Mouse (Mus musculus) liver (tissue): Measurements from ENCODE around the gene Hist1h4h.
"Not testable (repeated sequence)": the region's sequence is repeated elsewhere in the genome, so short reads cannot be mapped to it uniquely, and the experiment has no call there.

Experiments used
- DNase-seq: peaks from one replicate; pipeline ENCODE4 v3.0.0-alpha.2; 2020; ENCODE audit warnings: mixed read lengths

Gene Hist1h4h

DNA sequence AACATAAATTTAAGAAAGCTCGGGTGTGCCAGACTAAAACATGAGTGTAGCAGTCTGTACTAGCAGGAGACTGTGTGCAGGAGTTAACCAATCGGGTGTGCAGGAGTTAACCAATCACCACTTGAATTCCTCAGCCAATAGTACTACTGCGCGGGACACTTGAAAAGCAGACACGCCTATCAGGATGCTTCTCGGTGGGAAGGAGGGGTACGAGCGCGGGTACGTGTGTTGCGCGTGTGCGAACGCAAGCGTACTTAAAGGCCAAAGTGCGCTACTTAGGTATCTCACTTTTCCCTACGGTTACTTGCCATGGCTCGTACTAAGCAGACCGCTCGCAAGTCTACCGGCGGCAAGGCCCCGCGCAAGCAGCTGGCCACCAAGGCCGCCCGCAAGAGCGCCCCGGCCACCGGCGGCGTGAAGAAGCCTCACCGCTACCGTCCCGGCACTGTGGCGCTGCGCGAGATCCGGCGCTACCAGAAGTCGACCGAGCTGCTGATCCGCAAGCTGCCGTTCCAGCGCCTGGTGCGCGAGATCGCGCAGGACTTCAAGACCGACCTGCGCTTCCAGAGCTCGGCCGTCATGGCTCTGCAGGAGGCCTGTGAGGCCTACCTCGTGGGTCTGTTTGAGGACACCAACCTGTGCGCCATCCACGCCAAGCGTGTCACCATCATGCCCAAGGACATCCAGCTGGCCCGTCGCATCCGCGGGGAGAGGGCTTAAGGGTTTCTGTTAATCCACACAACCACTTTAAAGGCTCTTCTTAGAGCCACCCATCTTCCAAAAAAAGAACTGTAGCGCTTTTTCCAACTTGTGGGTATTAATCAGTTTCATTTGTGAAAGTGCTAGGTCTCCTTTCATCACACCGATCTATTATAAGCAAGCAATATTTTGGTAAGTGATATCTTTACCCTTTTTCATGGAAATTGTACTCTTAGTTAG, 4.6 kb downstream of the Hist1h4h start, which contains the start of gene Hist1h3g:
Hist1h3g (plus strand) TSS at position 286 of the 939 bp plus-strand sequence.
- peak; percentile 93 for DNase-seq

DNA sequence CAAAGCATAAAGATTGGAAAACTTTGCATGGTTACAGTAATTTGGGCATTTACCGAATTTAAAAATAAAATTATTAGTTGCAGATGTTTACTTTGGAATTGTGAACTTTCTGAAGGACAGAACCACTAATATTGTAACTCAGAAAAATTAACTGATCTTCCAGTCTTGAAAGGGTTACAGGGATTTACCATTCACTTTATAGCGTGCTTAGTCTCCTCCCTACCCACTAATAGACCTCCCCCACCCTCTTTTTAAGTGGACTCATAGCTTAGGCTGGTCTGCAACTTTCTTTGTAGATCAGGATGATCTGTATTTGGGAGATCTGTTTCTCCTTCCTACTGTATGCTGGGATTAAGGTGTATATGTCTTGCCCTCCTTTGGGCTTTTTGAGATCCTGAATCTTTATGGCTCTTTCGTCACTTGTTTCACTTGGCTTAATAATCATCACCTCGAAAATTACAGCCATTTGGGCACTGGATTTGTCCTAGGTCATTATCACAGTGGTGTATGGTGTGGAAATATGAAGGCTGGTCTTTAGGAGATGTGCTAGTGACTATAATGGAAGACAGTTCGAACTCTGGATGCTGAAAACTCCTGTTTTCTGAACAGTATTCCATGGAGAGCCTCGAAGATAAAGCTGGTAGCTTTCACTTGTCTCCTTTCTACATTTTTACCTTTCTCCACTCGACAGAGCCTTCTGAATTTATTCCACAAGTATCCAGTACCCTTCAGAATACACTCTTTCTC, 5.4 kb downstream of the Hist1h4h start:
- DNase-seq = no peak

DNA sequence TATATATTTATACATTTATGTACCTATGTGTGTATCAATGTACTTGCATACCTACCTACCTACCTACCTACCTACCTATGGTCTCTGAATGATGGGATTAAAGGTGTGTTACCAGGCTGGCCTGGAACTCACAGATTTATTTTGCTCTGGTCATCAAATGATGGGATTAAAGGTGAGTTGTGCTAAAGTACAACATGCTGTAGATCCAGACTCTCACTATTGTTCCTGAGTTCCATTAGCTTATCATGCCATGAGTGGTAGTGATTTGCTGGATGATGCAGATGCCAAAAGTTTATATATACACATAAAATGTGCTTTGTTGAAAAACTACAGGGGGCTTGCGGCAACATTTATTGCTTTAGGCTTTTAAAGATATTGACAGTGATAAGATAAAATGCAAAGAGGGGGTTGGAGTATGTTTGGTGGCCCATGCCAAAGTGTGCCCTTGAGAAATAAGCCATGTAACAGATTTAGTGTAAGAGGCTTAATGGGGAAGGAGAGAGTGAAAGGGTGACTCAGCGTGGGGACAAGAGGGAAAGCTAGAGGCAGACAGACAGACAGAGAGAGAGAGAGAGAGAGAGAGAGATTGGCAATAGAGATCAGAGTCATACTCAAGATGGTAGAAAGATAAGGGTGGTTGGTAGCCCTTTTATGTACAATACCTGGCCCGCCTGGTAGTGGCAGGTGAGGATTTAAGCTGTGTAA, 6.3 kb downstream of the Hist1h4h start:
- no peak for DNase-seq

DNA sequence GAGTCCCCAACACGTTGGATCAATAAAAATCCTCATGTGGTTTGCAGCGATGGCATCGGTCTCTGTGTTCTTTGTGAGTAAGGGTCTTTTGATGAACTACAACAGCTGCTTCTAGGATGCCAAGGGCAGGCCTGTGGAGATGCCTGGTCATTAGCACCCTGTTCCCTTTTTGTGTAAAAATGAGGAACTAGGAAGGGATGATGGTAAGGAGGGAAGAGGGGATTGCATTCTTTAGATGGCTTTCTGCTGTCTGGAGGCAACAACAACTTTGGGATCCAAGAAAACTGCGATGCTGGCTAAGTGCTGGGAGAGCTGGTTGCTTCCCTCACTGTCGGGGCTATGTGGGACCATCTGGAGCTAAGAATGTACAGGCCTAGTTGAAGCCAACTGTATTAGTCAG, 7.4 kb downstream of the Hist1h4h start:
- no peak for DNase-seq

- DNase-seq = not testable (repeated sequence)
These were observed 9.0 kb downstream of the Hist1h4h start for GRCm38 (mm10) chr13:23539821-23540220.

DNA sequence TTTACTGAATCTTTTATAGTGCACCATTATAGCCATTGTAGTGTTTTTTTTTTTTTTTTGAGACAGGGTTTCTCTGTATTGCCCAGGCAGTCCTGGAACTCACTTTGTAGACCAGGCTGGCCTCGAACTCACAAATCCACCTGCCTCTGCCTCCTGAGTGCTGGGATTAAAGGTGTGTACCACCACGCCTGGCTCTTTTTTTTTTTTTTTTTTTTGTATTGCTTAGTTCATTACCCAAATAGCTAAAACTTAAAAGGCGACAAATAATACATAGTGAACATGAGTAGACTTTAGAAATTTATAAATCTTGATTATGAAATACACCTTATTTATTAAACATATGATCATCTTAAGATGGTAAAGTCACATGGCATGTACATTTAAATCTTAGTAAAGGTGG, 10.6 kb downstream of the Hist1h4h start:
- no peak for DNase-seq

DNA sequence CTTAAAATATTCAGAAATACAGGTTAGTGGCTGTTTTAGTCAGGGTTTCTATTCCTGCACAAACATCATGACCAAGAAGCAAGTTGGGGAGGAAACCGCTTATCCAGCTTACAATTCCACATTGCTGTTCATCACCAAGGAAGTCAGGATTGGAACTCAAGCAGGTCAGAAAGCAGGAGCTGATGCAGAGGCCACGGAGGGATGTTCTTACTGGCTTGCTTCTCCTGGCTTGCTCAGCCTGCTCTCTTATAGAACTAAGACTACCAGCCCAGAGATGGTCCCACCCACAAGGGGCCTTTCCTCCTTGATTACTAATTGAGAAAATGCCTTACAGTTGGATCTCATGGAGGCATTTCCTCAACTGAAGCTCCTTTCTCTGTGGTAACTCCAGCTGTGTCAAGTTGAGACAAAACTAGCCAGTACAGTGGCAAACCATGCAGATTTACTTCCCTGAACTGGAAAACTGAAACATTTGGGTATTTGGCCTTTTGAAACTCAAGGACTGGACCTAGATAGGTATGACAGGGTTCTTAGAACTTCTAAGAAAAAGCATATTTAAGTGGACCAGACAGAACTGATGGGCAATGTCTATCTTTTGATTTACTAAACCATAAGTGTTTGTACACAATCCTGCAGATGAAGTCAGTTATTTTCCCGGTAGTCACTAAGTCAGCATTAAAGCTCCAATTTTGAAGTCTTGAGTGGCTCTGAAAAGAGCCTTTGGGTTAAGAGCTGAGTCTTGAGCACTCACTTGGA, 11.6 kb downstream of the Hist1h4h start:
- not testable (repeated sequence) for DNase-seq

DNA sequence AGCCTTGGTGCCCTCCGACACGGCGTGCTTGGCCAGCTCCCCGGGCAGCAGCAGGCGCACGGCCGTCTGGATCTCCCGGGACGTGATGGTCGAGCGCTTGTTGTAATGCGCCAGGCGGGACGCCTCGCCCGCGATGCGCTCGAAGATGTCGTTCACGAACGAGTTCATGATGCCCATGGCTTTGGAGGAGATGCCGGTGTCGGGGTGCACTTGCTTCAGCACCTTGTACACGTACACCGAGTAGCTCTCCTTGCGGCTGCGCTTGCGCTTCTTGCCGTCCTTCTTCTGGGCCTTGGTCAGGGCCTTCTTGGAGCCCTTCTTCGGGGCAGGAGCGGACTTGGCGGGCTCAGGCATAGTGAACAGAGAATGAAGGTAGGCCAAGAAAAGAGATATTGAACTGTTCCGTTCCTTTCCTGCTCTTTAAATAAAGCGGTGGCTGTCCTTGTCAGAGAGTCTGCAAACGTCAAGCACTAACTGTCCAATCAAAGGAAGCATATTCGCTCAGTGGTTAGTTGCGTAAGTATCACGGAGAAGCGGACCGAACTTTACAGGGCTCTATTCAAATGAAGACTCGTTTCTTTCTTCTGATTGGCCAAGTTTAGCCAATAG, 12.3 kb downstream of the Hist1h4h start, which contains the start of gene Hist1h2bh:
Hist1h2bh (minus strand) TSS at position 394 of the 609 bp plus-strand sequence.
- peak; percentile 85 for DNase-seq

GRCm38 (mm10) chr13:23543965-23544786, 13.3 kb downstream of the Hist1h4h start, which contains the start of gene Hist1h3f:
Gene Hist1h3f, plus strand, starts transcription at chr13:23544052.
- DNase-seq = peak; percentile 81

DNA sequence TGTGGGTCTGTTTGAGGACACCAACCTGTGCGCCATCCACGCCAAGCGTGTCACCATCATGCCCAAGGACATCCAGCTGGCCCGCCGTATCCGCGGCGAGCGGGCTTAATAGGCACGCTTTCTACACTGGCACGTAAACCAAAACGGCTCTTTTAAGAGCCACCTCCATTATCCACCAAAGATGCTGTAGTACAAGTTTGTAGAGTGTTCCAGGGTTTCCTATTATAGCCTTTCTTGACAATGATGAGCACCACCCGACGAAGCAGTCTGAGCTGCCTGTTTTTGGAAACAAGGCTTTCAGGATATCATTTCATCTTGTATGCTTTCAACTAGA, 13.9 kb downstream of the Hist1h4h start:
- DNase-seq = not testable (repeated sequence)

- no peak for DNase-seq
These were observed 15.8 kb downstream of the Hist1h4h start for GRCm38 (mm10) chr13:23546694-23547093.

- no peak for DNase-seq
These were observed 19.9 kb downstream of the Hist1h4h start for GRCm38 (mm10) chr13:23550761-23551145.

- DNase-seq = peak; percentile 92
These were observed 20.4 kb downstream of the Hist1h4h start, which contains the start of gene Hist1h4f for GRCm38 (mm10) chr13:23551146-23551834. Gene Hist1h4f, minus strand, starts transcription at chr13:23551648.

GRCm38 (mm10) chr13:23551931-23552914, 21.4 kb downstream of the Hist1h4h start:
- no peak for DNase-seq

GRCm38 (mm10) chr13:23552962-23553361, 22.1 kb downstream of the Hist1h4h start, which contains the start of gene Hist1h1d:
Gene Hist1h1d, plus strand, starts transcription at chr13:23553262.
- DNase-seq = no peak

DNA sequence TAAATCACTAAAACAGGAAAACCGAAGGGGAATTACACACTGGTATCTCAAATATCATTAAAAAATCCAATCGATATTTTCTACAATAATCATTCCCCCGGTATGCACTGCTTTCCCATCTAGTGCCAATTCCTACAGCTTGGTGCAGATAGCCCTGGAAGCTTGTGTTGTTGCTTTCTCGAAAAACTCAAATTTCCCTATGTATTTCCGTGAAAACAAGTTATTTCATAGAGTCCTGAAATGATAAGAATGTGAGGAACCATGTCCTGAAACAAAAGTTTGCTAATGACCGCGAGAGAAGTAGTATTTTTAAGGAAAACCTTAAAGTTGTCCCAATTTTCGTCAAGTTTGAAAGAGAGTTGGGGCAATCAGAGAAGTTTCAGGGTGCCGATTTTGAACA, 23.5 kb downstream of the Hist1h4h start:
- no peak for DNase-seq

DNA sequence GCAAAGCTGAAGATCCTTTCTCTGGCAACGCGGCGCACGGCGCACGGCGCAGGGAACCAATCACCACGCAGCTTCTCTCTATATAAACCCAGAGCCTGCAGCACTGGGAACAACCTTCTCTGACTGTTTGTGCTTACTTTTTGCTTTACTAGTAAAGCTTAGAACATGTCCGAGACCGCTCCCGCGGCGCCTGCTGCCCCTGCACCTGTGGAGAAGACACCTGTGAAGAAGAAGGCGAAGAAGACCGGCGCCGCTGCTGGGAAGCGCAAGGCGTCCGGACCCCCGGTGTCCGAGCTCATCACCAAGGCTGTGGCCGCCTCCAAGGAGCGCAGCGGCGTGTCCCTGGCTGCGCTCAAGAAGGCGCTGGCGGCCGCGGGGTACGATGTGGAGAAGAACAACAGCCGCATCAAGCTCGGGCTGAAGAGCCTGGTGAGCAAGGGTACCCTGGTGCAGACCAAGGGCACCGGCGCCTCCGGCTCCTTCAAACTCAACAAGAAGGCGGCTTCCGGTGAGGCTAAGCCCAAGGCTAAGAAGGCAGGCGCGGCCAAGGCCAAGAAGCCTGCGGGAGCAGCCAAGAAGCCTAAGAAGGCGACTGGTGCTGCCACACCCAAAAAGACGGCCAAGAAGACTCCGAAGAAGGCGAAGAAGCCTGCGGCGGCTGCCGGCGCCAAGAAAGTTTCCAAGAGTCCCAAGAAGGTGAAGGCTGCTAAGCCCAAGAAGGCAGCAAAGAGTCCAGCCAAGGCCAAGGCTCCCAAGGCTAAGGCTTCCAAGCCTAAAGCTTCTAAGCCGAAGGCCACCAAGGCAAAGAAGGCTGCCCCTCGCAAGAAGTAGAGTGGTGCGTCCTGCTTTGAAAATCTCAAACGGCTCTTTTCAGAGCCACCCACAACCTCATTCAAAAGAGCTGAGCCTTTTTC, 24.3 kb downstream of the Hist1h4h start:
- peak; percentile 95 for DNase-seq
